In the genomic region with DNA sequence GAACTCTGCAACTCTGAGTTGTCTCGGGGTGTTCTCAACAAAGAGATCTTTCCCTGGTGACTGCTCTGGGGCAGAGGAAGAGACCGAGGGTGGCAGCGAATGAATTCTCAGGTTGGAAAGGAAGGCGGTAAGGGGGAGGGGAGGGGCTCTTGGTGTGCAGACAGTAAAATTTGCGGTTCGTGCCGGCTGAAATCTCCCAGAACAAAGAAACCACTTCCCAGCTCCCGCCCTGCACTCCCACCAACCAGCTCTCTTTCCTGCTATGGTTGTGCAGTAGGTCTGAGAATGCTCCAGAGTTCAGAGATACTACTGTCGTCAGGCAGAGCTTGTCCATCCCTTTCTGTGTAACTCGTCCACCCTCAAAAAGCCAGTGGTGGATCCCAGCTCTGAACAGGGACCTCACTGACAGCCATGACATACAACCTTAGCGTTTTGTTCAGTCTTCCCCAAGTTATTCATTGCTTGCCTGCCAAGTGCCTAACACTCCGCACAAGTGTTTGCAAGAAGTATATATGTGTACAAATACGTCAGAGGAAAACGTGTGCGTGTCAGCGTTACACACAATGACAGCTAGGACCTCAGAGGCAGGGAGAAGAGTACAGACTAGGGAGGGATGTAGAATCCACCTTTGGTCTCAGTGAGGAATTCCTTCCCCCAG, we compare ENCODE assay signal across 8 mouse cellular contexts.
DNase-seq lines count a peak whose midpoint lies in the region; ATAC-seq and TF ChIP-seq lines count a peak whose summit lies in the region.

No protein-coding gene starts in this region.

- no peaks in the 10 kb centered on the region for H3K27me3 ChIP-seq in hindbrain, embryonic 12.5 days

- no peak for TF ChIP-seq CTCF in left cerebral cortex, adult 2 months (IDR thresholded peaks at IDR 0.05)

- H3K4me3 ChIP-seq in left cerebral cortex, adult 2 months: peak overlapping the region; percentile 38
- peak overlapping the region; percentile 59 for H3K4me3 ChIP-seq in brown adipose tissue, adult 24 weeks (ENCODE audit: insufficient read depth, low read depth, low read length)
- H3K4me3 ChIP-seq in hindbrain, embryonic 12.5 days: peak overlapping the region; percentile 36

- H3K27ac ChIP-seq in left cerebral cortex, adult 2 months: peak overlapping the region; percentile 97
- no peak overlapping the region for H3K27ac ChIP-seq in brown adipose tissue, adult 24 weeks (replicated peaks; ENCODE audit: low read depth, low read length)
- H3K27ac ChIP-seq in hindbrain, embryonic 12.5 days: peak overlapping the region; percentile 90

- ATAC-seq in hindbrain, embryonic 12.5 days (ENCODE audit: low FRiP score): peak; percentile 42

- intact Hi-C loops in left cerebral cortex, adult 2 months (cut with DNase I): loop anchor here (1.0 to 5.0 kb wide), 6 partner anchors 61 to 722 kb away; no protein-coding TSS in a partner anchor

- WGBS in hindbrain, embryonic 12.5 days: 16% methylated on average over 16 of the region's 16 CpGs

- H3K4me2 ChIP-seq in hindbrain, embryonic 12.5 days (replicated peaks): peak overlapping the region; percentile 65

- H3K9ac ChIP-seq in hindbrain, embryonic 12.5 days: peak overlapping the region; percentile 57

- peaks cover 2% of the 10 kb centered on the region; the same call in 1 of the 2 replicates for H3K4me1 ChIP-seq in brown adipose tissue, adult 24 weeks (ENCODE audit: control insufficient read depth, insufficient read depth, insufficient read length, low read length)
- H3K4me1 ChIP-seq in hindbrain, embryonic 12.5 days: peaks cover 45% of the 10 kb centered on the region

- no peaks in the 10 kb centered on the region for H3K36me3 ChIP-seq in hindbrain, embryonic 12.5 days

- H3K9me3 ChIP-seq in hindbrain, embryonic 12.5 days (replicated peaks): no peaks in the 10 kb centered on the region

- no peak for DNase-seq in left cerebral cortex, adult 2 months (ENCODE audit: extremely low spot score in 1 of 2, low spot score in 2 of 2)
- no peak for DNase-seq in left cerebral cortex, adult 11 months (ENCODE audit: low spot score)
- peak; percentile 88 for DNase-seq in mesoderm, embryonic 11.5 days (ENCODE audit: low read depth, low spot score)
- DNase-seq in adrenal gland, postnatal 10 days: no peak
- no peak for DNase-seq in gastrocnemius, postnatal 4 days (ENCODE audit: low spot score in 2 of 2)
- DNase-seq in c-Kit-positive CD71-positive TER-119-positive erythroid progenitor cells, embryonic 14.5 days (ENCODE audit: low spot score): no peak
